ENCODE assay signal across 13 mouse cellular contexts in the genomic region with DNA sequence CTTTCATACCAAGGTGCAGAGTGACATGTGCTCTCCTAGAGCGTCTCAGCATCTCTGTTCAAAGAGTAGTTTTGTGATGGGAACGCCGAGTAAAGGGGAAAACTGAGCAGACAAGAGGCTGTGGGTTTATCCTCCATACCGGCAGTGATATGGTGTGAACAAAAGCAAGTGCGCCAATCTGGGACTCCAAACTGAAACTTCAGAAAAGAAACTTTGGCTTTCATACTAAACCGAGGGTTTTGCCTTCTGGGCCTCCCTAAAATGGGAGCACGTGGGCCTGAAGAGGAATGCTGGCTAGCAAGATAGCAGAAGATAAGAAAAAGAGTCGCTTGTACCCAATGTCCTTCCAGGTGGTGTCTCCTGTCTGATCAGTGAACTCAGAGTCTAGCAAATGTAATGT. TPM values are rescaled to one million over a fixed set of nuclear protein-coding genes. Genes with fewer than 3 reads are reported as not detected.
DNase-seq lines count a peak whose midpoint lies in the region; ATAC-seq and TF ChIP-seq lines count a peak whose summit lies in the region.
"Had no signal": no experiment of that assay in that cellular context is flagged by ENCODE, and none has a peak within 500 bp of the region (broad histone marks: within the 10 kb centered on the region; RNA-seq: fewer than 3 reads in every experiment).

No protein-coding gene starts in this region.

- 38% methylated on average over 8 of the region's 8 CpGs for WGBS in heart, embryonic 15.5 days
- 39% methylated on average over 8 of the region's 8 CpGs for WGBS in embryonic facial prominence, embryonic 10.5 days
- 20% methylated on average over 8 of the region's 8 CpGs for WGBS in liver, postnatal 0 days (ENCODE audit: insufficient replicate concordance)
- 57% methylated on average over 8 of the region's 8 CpGs for WGBS in kidney, embryonic 16.5 days

- peak; percentile 73 for TF ChIP-seq EP300 in liver, postnatal 0 days (IDR thresholded peaks at IDR 0.05; ENCODE audit: low read depth)

- no peak overlapping the region for H3K9ac ChIP-seq in heart, embryonic 15.5 days
- peak overlapping the region; percentile 48 for H3K9ac ChIP-seq in liver, postnatal 0 days (replicated peaks)
- no peak overlapping the region for H3K9ac ChIP-seq in kidney, embryonic 16.5 days (replicated peaks; ENCODE audit: low read length)

- peaks cover 8% of the 10 kb centered on the region for H3K4me1 ChIP-seq in heart, embryonic 15.5 days (replicated peaks)
- peaks cover 21% of the 10 kb centered on the region for H3K4me1 ChIP-seq in embryonic facial prominence, embryonic 10.5 days
- H3K4me1 ChIP-seq in liver, postnatal 0 days (ENCODE audit: insufficient read depth): peaks cover 2% of the 10 kb centered on the region; the same call in 1 of the 2 replicates
- peaks cover 6% of the 10 kb centered on the region; the same call in 1 of the 2 replicates for H3K4me1 ChIP-seq in kidney, embryonic 16.5 days (ENCODE audit: insufficient read depth, low read length)

- no peak for ATAC-seq in heart, embryonic 15.5 days (replicated peaks; ENCODE audit: insufficient number of reproducible peaks, insufficient read depth, low FRiP score, low read depth)
- peak; percentile 27; the same call in 1 of the 2 replicates for ATAC-seq in liver, postnatal 0 days
- no peak for ATAC-seq in kidney, embryonic 16.5 days (ENCODE audit: low FRiP score, low TSS enrichment)
- ATAC-seq: Patski had no signal

- H3K36me3 ChIP-seq in heart, embryonic 15.5 days: no peaks in the 10 kb centered on the region
- H3K36me3 ChIP-seq in embryonic facial prominence, embryonic 10.5 days (replicated peaks): no peaks in the 10 kb centered on the region
- H3K36me3 ChIP-seq in liver, postnatal 0 days (replicated peaks; ENCODE audit: insufficient read depth, low read length): no peaks in the 10 kb centered on the region
- no peaks in the 10 kb centered on the region for H3K36me3 ChIP-seq in kidney, embryonic 16.5 days (ENCODE audit: insufficient read depth, low read length)
- H3K36me3 ChIP-seq: midbrain, embryonic 10.5 days had no signal

- H3K4me2 ChIP-seq in heart, embryonic 15.5 days: peak overlapping the region; percentile 87
- peak overlapping the region; percentile 75 for H3K4me2 ChIP-seq in liver, postnatal 0 days (ENCODE audit: low read depth, low read length)
- H3K4me2 ChIP-seq in kidney, embryonic 16.5 days (replicated peaks; ENCODE audit: low read depth, low read length): no peak overlapping the region

- H3K4me3 ChIP-seq in heart, embryonic 15.5 days: peak overlapping the region; percentile 50
- peak overlapping the region; percentile 15; the same call in 1 of the 2 replicates for H3K4me3 ChIP-seq in embryonic facial prominence, embryonic 10.5 days
- peak overlapping the region; percentile 47 for H3K4me3 ChIP-seq in liver, postnatal 0 days (ENCODE audit: low read depth, low read length)
- H3K4me3 ChIP-seq in kidney, embryonic 16.5 days (ENCODE audit: low read length): no peak overlapping the region

- no peak for TF ChIP-seq CTCF in liver, postnatal 0 days (IDR thresholded peaks at IDR 0.05; ENCODE audit: low read depth)

- DNase-seq in heart, postnatal 4 days: no peak
- peak; percentile 25 to 36 for DNase-seq in B cell, adult 2 months
- DNase-seq in embryonic facial prominence, embryonic 10.5 days (ENCODE audit: low spot score): no peak
- no peak for DNase-seq in liver, postnatal 0 days
- no peak for DNase-seq in adrenal gland, postnatal 25 days
- DNase-seq in adrenal gland, adult 18-20 months (ENCODE audit: low spot score in 2 of 2): no peak
- DNase-seq: cerebellum, adult 18-20 months; kidney, postnatal 25 days; right cerebral cortex, adult 18-20 months had no signal

- no peak overlapping the region for H3K27ac ChIP-seq in heart, embryonic 15.5 days
- H3K27ac ChIP-seq in embryonic facial prominence, embryonic 10.5 days (replicated peaks): no peak overlapping the region
- peak overlapping the region; percentile 96 for H3K27ac ChIP-seq in liver, postnatal 0 days (ENCODE audit: low read depth)
- no peak overlapping the region for H3K27ac ChIP-seq in kidney, embryonic 16.5 days (ENCODE audit: low read length)

- H3K9me3 ChIP-seq in heart, embryonic 15.5 days (replicated peaks): no peaks in the 10 kb centered on the region
- H3K9me3 ChIP-seq in embryonic facial prominence, embryonic 10.5 days: no peaks in the 10 kb centered on the region
- no peaks in the 10 kb centered on the region for H3K9me3 ChIP-seq in liver, postnatal 0 days (ENCODE audit: low read length)
- H3K9me3 ChIP-seq in kidney, embryonic 16.5 days (ENCODE audit: low read length): no peaks in the 10 kb centered on the region
- H3K9me3 ChIP-seq: midbrain, embryonic 10.5 days had no signal

- H3K27me3 ChIP-seq in heart, embryonic 15.5 days: 0 out of 2 replicates have a peak, but pooled peaks cover 4% of the 10 kb centered on the region
- peaks cover 28% of the 10 kb centered on the region for H3K27me3 ChIP-seq in embryonic facial prominence, embryonic 10.5 days (replicated peaks; ENCODE audit: low read depth, poor library complexity, severe bottlenecking)
- H3K27me3 ChIP-seq in liver, postnatal 0 days (ENCODE audit: insufficient read depth, low read length): no peaks in the 10 kb centered on the region
- no peaks in the 10 kb centered on the region; the same call in 1 of the 2 replicates for H3K27me3 ChIP-seq in kidney, embryonic 16.5 days (ENCODE audit: insufficient read depth, low read length)

RNA-seq across cellular contexts. Expression of a gene that starts 1.3 kb away (rescaled TPM):
- polyA plus RNA-seq in heart, embryonic 15.5 days (2015; fragmentation: Nextera tagmentation; extraction: Ambion mirVana): 1.9 and 4.0 TPM in 2 replicates
- total RNA-seq in heart, postnatal 4 days (2021): 1 to 10 TPM; 2.7 to 2.8 TPM
- polyA plus RNA-seq in embryonic facial prominence, embryonic 10.5 days (2016; fragmentation: Nextera tagmentation; extraction: Ambion mirVana): 1.6 and 1.8 TPM in 2 replicates
- polyA plus RNA-seq in liver, postnatal 0 days (2015; fragmentation: Nextera tagmentation; extraction: Ambion mirVana): 7.7 and 11.3 TPM in 2 replicates
- total RNA-seq in adrenal gland, postnatal 25 days (2021): 1.8 and 2.4 TPM in 2 replicates
- polyA plus RNA-seq in kidney, embryonic 16.5 days (2015; fragmentation: Nextera tagmentation; extraction: Ambion mirVana): 1.7 and 1.8 TPM in 2 replicates
- total RNA-seq in adrenal gland, adult 18-20 months (2021): 1 to 10 TPM; 1.8 to 4.6 TPM
- polyA plus RNA-seq: Patski had no signal

Comparison
In these comparisons a context has a peak if more than half of its experiments do, and no peak if none do; other contexts are left out.
1. DNase-seq: peak in B cell, adult 2 months (2 of 2); none in heart, postnatal 4 days (single experiment), embryonic facial prominence, embryonic 10.5 days (single experiment), liver, postnatal 0 days (single experiment), adrenal gland, postnatal 25 days (single experiment) and adrenal gland, adult 18-20 months (0 of 2).